Mouse (Mus musculus) 3134 (cell line): ENCODE data around the gene Rasgef1b.

ENCODE experiments used
- DNase-seq: peaks from one replicate; pipeline ENCODE4 v3.0.0-alpha.2; 2011; ENCODE audit warnings: low spot score; ENCODE audit not compliant: insufficient read length; ENCODE audit errors: extremely low read depth

Gene Rasgef1b

DNA sequence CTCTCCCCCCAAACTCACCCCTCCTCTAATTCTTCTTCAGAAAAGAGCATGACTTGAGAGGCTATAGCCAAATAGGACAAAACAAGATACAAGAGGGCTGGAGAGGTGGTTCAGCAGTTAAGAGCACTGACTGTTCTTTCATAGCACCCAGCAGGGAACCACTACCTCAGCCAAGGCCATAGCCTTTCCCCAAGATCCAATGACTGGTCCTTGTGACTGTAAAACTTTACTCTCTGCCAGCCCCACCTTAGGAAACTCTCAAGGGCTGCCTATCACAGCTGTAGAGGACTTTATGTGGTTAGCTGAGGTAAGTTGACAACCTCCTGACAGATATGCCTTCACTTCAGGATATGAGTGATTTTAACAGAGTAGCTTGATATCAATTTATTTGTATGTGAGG lies 258.3 kb downstream of the Rasgef1b start:
- DNase-seq, result no peak

DNA sequence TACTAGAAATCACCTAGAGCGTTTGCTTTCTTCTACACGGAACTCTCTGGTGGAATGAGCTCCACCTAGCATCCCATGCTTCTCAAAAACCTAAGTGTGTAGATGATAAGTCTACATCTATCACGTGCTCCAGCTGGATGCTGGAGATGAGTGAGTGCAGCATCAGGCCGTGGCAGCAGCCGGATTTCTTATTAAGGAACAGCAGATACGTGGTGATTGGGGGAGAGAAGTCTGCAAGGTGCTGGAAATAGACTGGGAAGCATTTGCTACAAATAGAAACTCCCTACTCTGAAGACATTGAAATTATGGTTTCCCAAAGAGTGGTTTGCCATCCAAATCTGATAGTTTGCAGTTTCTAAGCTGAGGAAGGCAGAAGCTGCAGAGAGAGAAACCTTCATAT lies 269.9 kb downstream of the Rasgef1b start:
- DNase-seq, result no peak

DNA sequence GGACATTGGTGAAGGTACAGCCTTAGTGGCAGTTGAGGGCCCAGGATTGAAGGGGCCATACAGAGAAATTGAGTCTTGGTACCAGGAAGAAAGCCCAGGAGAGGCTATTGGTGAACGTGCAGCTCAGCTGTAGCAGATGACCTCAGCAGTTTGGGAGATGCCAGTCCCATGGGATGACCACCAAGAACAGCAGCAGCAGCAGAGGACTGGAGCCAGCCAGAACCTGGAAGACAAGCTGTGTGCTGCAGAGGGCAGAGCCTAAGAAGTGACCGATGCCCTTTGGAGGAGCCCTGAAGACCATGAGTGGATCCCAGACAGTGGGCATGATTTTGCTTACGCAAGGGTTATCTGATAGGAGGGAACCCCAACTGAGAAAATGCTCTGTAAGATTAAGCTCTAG lies 271.6 kb downstream of the Rasgef1b start:
- DNase-seq, result no peak

DNA sequence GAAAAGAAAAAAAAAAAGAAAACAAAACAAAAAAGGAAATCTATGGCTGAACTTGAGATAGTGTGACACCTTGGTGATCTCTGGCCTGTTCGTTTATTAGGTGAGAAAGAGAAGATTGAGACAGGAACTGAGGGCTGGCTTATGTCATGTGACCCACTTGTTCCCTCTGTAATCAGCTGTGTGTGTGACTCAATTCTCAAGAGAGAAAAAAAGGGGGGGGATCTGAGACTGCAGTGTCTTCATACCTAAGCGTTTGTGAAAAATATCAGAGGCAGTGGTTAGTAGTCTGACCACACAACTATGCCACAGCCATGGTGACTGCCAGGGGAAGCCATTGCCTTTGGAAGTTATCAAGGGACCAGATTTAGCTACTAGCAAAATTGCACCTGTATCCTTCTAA lies 276.9 kb downstream of the Rasgef1b start:
- no peak for DNase-seq

DNA sequence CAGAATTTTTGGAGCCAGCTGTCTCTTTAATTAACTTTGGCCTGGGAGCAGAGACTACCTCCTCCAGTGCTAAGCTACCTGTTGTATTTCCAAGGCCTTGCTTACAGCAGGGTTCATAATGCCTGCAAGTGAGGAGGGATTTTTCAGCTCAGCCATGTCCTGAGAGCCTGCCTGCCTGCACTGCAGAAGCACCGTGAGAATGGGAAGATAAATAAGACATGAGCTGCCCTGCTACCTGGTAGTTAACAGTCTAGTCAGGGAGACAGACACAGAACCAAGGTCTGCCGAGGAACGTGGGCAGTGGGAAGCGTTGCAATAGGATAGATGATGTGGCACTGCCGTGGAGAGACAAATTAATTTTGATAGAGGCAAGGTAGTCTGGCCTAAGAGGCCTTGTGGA lies 277.4 kb downstream of the Rasgef1b start:
- no peak for DNase-seq

DNA sequence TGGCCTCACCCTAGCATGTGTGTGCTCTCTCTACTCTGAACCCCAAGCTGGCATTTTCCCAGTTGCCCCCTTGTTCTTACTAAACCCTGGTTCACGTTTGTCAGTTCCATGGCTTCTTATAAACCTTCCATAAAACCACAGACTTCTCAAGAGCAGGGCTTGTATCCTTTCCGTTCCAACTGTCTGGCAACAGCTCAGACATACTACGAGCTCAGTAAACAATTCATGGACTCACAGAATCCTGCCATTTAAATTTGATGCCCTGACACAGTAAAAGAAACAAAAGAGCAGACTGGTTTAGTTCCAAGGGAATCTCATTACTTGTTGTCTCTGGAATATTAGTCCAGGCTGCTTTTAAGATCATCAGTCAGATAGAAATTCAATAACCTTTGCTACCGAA lies 277.9 kb downstream of the Rasgef1b start:
- no peak for DNase-seq

DNA sequence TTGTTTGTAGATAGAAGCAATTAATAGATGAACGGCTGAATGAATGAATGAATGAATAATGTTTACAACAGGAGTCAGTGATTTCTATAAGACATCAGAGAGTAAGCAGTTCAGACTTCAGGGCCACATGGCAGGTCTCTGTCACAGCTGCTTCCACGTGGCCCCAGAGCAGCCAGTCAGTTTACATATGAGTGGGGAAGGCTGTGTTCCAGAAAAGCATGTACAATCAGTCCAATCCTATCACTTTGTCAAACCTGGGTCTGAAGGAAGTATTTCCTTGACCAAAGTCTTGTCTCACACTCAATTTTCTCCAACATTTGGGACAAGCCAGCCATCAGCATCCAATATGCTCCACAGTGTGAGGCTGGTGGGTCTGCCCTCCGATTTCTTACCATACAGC lies 278.4 kb downstream of the Rasgef1b start:
- DNase-seq, result no peak

DNA sequence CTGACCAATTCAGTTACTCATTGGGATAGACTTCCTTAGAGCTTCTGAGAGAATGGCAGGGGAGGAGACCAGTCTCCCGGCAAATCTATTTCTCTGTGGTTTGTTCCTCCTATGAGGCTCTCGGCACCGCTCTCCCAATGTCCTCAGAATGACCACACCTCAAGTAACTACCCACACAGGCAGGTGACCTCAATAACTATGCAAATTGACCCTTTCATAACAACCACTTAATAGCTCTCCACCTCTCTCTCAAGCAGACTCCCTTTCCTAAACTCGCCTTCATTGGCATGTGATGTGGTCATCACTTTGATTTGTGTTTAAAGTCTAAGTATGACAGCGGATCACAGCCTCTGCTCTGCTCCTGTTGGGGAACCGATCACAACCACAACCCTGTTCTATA lies 281.4 kb downstream of the Rasgef1b start:
- no peak for DNase-seq

DNA sequence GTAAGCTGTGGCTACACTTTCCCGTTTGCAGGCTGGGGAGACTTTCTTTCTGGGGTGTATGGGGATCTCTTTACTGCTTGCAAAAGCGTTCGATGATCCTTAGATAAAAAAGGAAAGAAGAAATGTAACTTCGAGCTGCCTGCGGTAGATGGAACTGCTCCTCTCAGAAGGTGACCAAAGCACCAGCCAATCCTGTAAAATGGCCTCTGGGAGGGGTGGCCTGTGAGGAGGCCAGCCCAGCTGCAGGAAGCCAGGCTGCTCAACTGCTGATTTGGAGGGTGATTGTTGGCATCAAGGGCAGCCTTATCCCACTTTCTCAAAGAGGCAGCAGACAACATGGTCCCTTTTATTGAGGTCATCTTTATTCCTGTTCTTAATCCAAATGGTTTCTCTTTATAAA lies 283.6 kb downstream of the Rasgef1b start:
- DNase-seq, result no peak

DNA sequence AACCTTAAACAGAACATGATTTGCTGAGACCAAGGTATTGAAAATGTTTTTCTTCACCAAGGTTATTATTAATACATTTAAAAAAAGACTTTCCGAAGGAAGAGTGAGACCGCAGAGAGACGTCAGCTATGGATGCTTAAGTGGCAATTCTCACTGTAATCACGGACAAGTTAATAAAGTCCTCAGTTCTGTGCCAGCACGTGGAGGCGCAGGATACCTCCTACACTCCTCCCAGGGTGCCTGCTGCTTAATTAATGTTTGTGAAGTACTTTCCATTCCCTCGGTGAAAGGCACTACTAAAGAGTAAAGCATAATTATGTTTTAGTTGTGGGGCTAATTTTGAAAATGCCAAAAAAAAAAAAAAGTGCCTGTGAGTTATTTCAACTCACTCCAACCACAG lies 284.1 kb downstream of the Rasgef1b start:
- DNase-seq, result no peak

DNA sequence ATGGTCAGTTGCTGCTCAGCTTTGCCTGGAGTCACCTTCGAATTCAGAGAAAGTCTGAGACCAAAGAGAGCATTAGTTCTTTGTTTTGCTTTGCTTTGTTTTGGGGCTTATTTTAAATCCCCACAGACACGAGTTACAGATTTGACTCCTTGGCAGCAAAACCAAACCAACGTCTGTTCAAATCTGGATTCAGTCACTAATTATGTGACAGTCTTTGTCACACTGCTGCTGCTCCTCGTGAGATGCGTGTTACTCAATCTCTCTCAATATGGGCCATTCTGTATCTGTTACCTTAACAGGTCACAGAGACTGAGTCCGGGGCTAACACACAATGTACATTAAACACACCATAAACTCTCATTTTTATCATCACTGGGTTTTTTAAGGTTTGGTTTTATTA lies 288.8 kb downstream of the Rasgef1b start:
- DNase-seq, result no peak

DNA sequence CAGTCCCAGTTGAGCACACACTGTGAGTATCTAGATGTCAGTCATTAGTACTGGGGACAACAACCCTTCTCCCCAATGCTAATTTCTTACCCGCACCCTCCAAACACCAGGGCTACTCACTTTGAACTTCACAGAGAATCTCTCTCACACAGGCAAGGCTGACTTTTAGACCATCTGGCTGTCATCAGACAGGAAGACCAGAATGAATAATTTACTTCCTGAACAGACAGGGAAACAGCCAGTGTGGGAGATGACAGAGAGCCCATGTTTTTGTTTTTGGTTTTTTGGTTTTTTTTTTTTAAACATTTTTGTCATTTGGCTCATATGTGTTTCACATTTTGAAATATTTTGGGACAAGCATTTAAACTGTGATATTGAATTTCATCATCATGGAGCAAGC lies 290.3 kb downstream of the Rasgef1b start:
- DNase-seq, result no peak

DNA sequence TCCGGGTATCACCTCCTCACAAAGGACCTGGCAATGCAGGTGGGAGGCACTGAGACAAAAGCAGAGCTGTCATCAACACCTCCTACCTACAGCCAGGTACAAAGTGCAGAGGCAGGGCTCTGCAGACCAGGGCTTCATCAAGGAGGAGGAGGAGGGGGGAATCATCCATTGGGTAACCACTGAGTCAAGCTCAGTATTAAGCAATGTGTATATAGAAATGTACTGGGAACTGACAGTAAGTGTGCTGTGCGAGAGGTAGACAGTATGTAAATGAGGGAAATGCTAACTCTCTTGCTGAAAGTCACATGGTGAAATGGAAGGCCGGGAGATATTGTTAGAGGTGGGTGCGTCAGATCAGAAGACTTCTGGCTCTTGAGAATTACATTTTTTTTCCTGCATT lies 294.6 kb downstream of the Rasgef1b start:
- DNase-seq, result no peak

DNA sequence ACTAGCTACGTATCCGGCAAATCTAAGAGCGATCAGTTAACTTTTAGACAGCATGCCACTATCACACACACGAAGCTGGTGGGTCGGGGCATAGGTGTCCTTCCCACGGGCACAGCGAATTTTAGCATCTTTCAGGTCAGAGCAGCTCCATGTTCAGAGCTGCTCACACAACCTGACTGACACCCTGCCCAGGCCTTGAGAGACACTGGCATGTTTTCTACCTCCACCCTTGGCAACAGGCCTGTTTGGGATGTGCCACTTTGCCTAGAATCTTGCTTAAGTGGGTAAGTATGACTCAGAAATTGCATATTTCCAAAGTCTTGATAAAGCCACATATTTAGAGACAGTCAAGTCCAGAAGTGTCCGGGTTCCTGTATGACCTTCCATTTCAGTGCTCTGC lies 296.4 kb downstream of the Rasgef1b start:
- no peak for DNase-seq

DNA sequence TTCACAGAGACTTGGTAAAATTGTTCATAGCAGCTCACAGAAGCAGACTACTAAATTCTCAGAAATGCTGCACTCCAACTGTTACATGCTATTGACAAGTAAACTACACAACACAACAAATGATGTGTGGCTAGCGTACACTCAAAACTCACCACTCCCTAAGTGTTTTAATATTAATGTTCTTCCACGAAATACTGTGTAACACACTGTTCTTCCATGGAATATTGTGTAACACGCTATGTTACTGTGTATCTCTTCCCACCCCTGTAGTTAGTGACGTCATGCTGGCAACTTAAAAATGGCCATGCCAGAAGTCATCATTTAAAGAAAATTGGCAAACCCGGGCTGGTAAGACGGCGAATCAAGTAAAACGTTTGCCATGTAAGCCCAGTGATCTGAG lies 299.6 kb downstream of the Rasgef1b start:
- DNase-seq, result no peak

DNA sequence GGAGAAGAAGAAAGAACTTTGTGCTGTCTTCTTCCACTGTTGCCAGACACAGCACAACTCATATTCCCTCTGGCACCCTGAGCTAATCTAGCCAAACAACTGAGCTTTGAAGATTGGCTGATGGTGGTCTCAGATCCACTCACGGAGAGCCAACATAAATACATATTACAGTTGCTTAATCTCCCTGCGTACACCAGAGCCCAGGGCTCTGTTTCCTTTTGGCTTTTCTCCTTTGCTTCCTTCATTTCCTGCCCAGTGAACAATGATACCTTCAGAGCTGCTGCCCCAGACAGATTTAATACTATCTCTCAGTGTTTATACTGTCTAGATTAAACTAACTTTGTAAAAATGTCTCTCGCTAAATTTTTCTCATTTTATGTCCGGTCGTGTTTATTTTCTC lies 300.2 kb downstream of the Rasgef1b start:
- no peak for DNase-seq

DNA sequence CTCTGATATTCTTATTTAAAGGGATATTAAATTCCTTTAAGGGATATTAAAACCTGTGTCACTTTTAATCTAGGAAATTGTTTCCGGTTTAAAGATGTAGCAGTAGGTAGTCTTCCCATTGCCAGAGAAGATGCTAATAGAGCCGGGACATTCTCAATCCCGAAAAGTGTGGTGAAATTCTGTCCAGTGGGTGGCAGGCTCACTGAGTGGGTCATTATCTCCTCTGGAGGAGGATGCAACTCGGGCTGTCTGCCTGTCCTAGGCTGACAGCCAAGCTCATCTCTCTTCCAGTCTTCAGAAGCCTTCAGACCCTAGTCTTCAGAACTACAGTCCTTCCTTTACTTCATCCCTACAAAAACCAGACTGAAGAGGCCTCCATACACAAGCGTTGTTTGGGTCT lies 305.6 kb downstream of the Rasgef1b start:
- DNase-seq, result no peak

DNA sequence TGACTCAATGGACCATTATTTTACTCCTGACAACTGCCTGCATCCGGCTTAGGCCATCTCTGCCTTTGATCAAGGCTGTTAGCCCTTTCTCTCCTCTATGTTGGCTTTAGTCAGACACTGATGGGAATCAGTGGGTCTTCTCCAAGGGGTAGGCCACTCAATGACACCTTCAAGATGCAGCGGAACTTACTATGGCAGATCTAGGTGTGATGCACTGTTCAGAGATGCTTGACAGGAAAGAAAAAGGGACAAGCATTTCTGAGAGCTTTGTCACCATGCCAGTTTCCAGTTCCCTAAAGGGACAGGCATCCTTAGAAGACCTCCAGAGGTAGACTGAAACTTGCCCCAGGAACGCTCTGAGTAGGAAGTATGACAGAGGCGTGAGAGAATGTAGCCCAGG lies 306.0 kb downstream of the Rasgef1b start:
- DNase-seq, result no peak

DNA sequence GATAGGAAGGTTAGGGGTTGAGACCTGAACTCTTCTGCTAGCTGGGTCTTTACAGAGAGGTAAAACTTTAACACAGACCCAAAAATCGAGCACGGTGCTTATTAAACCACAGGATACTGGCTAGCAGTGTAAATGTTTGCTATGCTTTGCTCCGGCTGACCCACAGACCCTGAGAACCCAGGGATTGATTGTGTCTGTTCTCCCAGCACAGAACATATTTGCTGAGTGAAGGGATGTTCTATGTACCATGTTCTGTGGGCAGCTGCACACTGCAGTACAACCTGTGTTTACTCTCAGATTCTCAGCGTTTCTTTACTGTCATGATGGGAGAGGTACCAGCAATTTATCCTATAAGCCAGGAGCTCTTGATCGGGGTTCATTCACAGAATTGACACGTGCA lies 306.8 kb downstream of the Rasgef1b start:
- no peak for DNase-seq

DNA sequence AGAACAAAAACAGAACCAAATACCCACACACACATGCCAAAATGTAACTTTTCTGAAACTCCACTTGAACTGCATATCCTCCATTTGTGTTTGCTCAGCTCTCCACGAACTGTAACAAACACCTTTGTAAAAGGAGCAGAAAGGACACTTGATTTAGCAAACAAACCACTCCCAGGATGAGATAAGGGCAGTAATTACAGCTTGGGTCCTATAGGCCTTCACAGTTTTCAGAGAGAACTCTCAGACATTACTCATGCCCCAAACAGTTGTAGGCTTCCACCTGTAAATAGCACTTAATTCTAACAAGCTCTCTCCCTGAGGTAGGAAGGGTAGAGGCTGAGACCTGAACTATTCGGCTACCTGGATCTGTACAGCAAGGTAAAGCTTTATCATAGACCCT lies 309.0 kb downstream of the Rasgef1b start:
- DNase-seq, result no peak

DNA sequence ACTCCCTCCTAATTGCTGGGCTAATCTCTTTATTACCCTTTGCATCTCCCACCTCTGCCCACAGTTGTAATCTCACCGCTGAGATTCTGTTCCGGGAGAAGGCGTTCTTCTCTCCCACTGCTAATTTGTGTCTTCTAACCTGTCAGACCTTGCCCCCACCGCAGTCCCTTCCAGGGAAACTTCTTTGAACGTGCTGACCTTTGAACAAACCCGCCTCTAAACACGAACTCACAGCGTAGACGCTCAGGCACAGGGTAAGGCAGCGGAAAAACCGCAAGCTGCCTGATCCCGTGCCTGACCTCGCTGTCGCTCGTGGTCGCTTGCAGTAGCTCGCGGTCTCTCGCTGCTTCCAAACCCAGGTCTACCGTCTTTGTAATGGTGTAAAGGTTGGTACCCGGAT lies 312.0 kb downstream of the Rasgef1b start:
- no peak for DNase-seq

DNA sequence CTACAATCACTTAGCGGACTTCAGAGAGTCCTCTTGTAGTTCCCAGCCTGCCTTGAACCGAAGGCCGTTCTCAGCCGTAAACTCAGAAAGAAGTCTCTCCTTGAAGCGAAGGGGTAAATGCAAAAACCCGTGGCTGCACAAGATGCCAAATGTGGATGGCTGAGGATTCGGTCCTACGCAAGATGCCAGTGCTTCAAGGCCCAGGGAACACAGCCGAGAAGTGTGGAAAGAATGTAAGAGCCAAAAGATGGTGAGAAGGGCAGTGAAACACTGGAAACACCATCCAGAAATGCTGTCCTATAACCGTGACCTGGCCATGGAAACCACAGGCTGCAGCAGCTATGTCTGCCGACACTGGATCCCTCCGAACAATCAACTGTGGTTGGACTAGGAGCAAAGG lies 313.2 kb downstream of the Rasgef1b start:
- no peak for DNase-seq

DNA sequence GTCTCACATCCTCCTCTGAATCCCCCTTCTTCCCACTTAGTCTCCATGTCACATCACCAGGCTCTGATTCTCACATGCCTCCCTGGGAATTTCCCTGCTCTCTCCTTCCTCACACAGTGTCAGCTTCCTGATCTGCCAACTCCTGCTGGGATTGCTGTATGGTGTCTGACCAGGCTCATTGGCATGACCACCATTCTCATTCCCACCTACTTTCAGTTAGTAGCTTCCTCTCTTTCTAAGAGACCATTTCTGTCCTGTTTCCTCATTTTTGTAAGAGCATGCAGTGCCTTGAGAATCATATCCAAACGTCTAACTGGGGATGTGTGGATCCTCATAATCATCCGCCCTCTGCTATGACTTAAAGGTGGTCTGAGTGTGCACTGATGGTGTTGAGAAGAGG lies 313.8 kb downstream of the Rasgef1b start:
- DNase-seq, result no peak

DNA sequence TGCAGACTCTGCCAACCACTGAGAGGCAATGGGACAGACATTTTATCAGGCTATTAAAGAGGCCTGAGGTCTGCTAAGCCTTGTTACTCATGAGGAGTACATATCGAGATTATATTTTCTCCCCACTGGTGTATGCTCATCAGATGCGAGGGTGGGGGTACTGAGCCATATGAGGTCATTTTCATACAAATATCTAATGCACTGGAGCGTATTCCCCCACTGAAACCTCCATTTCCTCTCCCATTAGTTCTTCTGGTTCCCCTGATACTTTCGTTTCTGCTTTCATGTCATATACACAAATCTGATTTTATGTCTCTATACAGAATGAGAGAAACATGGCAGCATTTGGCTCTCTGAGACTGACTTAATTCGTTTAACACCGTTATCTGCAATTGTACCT lies 314.6 kb downstream of the Rasgef1b start:
- DNase-seq, result no peak
